Mouse (Mus musculus) bone marrow macrophage, adult 2 months (primary cell): ENCODE measurements around the gene Gmip. TPM values are rescaled to one million over a fixed set of nuclear protein-coding genes. Genes with fewer than 3 reads are reported as not detected.

ENCODE experiments used
- H3K27ac ChIP-seq: 2 replicates; pipeline ENCODE4 v1.5.1; 2012; ENCODE audit warnings: low read depth, low read length; ENCODE audit not compliant: insufficient read depth
- H3K4me1 ChIP-seq: 2 replicates; pipeline ENCODE4 v1.6.1; 2012; ENCODE audit warnings: low read length; ENCODE audit not compliant: control insufficient read depth, insufficient read depth
- H3K4me3 ChIP-seq: 2 replicates; pipeline ENCODE4 v1.5.1; 2012; ENCODE audit warnings: mild to moderate bottlenecking, low read length, moderate library complexity; ENCODE audit not compliant: insufficient read depth
- CTCF ChIP-seq: IDR thresholded peaks from 2 replicates; pipeline ENCODE4 v1.5.1; 2012; ENCODE audit warnings: low read depth, mild to moderate bottlenecking, low read length, moderate library complexity
- POLR2A ChIP-seq: IDR thresholded peaks from 2 replicates; pipeline ENCODE4 v1.6.1; 2012; ENCODE audit warnings: mild to moderate bottlenecking, low read depth, low read length, borderline replicate concordance
- polyA plus RNA-seq: library from polyadenylated mRNA; stranded (reverse); fragments of >200 nt; gene quantifications from 2 replicates; pipeline ENCODE4 v1.2.4, GENCODE M21; 2012; ENCODE audit not compliant: missing spikeins, insufficient read depth, insufficient read length

Gmip gene
- polyA plus RNA-seq, 1 experiment = 164 TPM

GRCm38 (mm10) chr8:69860807-69861206 lies 52.3 kb downstream of the Gmip start:
- H3K27ac ChIP-seq = no peak overlapping the region
- H3K4me3 ChIP-seq = no peak overlapping the region
- TF ChIP-seq CTCF = no peak
- TF ChIP-seq POLR2A = no peak
- H3K4me1 ChIP-seq = peaks cover 3% of the 10 kb centered on the region; the same call in 1 of the 2 replicates

DNA sequence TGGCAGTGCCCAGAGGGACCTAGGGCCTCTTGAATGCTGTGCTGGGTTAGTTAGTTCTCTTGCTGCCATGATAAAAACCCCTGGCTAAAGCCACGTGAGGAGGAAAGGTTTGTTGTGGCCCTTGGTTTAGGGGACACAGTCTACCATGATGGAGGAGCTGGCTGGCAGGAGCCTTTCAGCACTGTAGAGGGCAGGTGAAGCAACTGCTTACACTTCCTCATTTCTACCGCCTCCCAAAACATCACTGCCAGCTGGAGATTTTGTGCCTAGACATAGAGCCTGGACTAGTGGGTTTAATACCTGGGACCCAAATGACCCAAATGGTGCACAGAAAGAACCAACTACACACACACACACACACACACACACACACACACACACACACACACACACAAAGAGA lies 52.8 kb downstream of the Gmip start:
- Histone ChIP-seq H3K4me1 (peaks cover 3% of the 10 kb centered on the region; the same call in 1 of the 2 replicates), H3K4me3 (no peak overlapping the region), H3K27ac (no peak overlapping the region)
- TF ChIP-seq POLR2A (no peak), CTCF (no peak)

- TF ChIP-seq CTCF (no peak), POLR2A (no peak)
Observed at GRCm38 (mm10) chr8:69863387-69864020, 55.0 kb downstream of the Gmip start.

GRCm38 (mm10) chr8:69864180-69864579 lies 55.7 kb downstream of the Gmip start:
- Histone ChIP-seq H3K27ac (no peak overlapping the region), H3K4me3 (no peak overlapping the region), H3K4me1 (peaks cover 3% of the 10 kb centered on the region; the same call in 1 of the 2 replicates)
- no peak for TF ChIP-seq CTCF
- TF ChIP-seq POLR2A = no peak

More at GRCm38 (mm10) chr8:69863387-69864020, 55.0 kb downstream of the Gmip start:
- Histone ChIP-seq H3K27ac (no peak overlapping the region), H3K4me1 (peaks cover 3% of the 10 kb centered on the region; the same call in 1 of the 2 replicates), H3K4me3 (no peak overlapping the region)

- TF ChIP-seq POLR2A (no peak), CTCF (no peak)
- no peak overlapping the region for H3K27ac ChIP-seq
- H3K4me1 ChIP-seq = no peaks in the 10 kb centered on the region
- no peak overlapping the region for H3K4me3 ChIP-seq
Observed at GRCm38 (mm10) chr8:69867696-69868326, 59.3 kb downstream of the Gmip start.

DNA sequence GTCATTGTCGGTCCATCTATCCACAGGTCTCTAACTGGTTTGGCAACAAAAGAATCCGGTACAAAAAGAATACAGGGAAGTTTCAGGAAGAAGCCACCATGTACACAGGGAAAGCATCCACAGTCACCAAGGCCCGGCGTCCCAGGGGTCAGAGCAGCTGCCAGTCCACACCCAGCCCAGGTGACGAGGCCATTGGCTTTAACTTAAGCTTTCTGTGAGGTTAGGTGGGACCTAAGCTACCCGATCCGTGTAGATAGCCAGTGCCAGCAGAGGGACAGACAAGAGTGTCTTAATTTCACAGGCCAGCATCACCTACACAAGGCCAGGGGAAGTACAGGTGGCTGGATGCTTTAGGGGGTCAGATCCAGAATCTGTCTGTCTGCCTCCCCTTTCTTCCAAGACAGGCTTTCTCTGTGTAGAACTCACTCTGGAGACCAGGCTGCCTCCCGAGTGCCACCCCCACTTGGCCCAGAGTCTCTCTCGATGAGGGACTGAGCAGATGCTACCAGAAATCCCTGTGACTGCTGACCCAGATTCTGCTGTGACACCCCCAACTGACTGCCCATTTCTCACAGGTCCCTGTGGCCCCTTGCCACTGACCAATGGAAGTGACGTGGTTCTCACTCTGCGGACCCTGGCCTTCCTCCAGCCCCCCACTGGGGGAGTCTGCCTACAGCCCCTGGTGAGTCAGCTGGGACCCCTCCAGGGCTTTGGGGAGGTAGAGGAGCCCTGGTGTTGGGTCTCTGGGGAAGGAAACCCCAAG lies 61.7 kb downstream of the Gmip start:
- TF ChIP-seq CTCF (no peak), POLR2A (no peak)
- H3K4me3 ChIP-seq = no peak overlapping the region
- H3K4me1 ChIP-seq = no peaks in the 10 kb centered on the region
- H3K27ac ChIP-seq = no peak overlapping the region

- Histone ChIP-seq H3K4me1 (no peaks in the 10 kb centered on the region), H3K4me3 (no peak overlapping the region), H3K27ac (no peak overlapping the region)
- TF ChIP-seq CTCF (no peak), POLR2A (no peak)
Observed at GRCm38 (mm10) chr8:69870907-69871306, 62.4 kb downstream of the Gmip start.

Other genes starting within 250 kb of the Gmip start
- 15.5 and 17.0 TPM in 2 replicates for gene Zfp868, start 183.1 kb upstream of the Gmip start, polyA plus RNA-seq
- gene Zfp964, start 154.2 kb upstream of the Gmip start, polyA plus RNA-seq = 1.5 and 1.9 TPM in 2 replicates
- 18.4 and 21.8 TPM in 2 replicates for gene Zfp869, start 98.0 kb upstream of the Gmip start, polyA plus RNA-seq
- gene Zfp963, start 58.7 kb upstream of the Gmip start, polyA plus RNA-seq = 4.2 and 4.5 TPM in 2 replicates
- gene Gm20422, start 33.8 kb upstream of the Gmip start, polyA plus RNA-seq = 2.8 and 3.0 TPM in 2 replicates
- 25.7 and 31.2 TPM in 2 replicates for gene Atp13a1, start 17.5 kb upstream of the Gmip start, polyA plus RNA-seq
- 17.6 and 19.3 TPM in 2 replicates for gene Zfp866, start 17.5 kb upstream of the Gmip start, polyA plus RNA-seq
- gene Lpar2, start 13.8 kb downstream of the Gmip start, polyA plus RNA-seq = 0.91 and 1.0 TPM in 2 replicates
- gene Pbx4, start 23.8 kb downstream of the Gmip start, polyA plus RNA-seq = 7.5 and 8.0 TPM in 2 replicates
- not detected in 2 replicates for gene Cilp2, start 79.0 kb downstream of the Gmip start, polyA plus RNA-seq
- gene Tssk6, start 93.5 kb downstream of the Gmip start, polyA plus RNA-seq = 0.60 TPM in 1 of 2 replicates, not detected in the other
- 86.8 and 90.6 TPM in 2 replicates for gene Ndufa13, start 93.9 kb downstream of the Gmip start, polyA plus RNA-seq
- gene Yjefn3, start 94.0 kb downstream of the Gmip start, polyA plus RNA-seq = not detected in 2 replicates
- gene Gatad2a, start 187.7 kb downstream of the Gmip start, polyA plus RNA-seq = 36.5 and 36.9 TPM in 2 replicates
- 47.2 and 51.1 TPM in 2 replicates for gene Mau2, start 234.1 kb downstream of the Gmip start, polyA plus RNA-seq
- gene Sugp1, start 234.1 kb downstream of the Gmip start, polyA plus RNA-seq = 23.4 and 25.5 TPM in 2 replicates